Mouse (Mus musculus) small intestine, adult 2 months (tissue): ENCODE measurements around the gene Gng7.

Experiments used
- CTCF ChIP-seq: fragments of 200-500 bp; IDR thresholded peaks from 2 replicates; pipeline ENCODE4 v1.5.1; 2012; ENCODE audit warnings: low read depth, mild to moderate bottlenecking, control low read depth, inconsistent platforms, low read length, moderate library complexity, mixed read lengths; ENCODE audit not compliant: insufficient replicate concordance, insufficient read length; ENCODE audit errors: extremely low read depth
- POLR2A ChIP-seq: fragments of 200-500 bp; IDR thresholded peaks from 2 replicates; pipeline ENCODE4 v1.6.1; 2012; ENCODE audit warnings: low read depth, mild to moderate bottlenecking, control low read depth, inconsistent platforms, low read length, moderate library complexity

GRCm38 (mm10) chr10:80948570-80948969, 66.2 kb downstream of the Gng7 start:
- TF ChIP-seq CTCF: no peak
- TF ChIP-seq POLR2A: no peak
